Mouse (Mus musculus): Measurements from ENCODE around the gene Trim24. TPM values are rescaled to one million over a fixed set of nuclear protein-coding genes. Genes with fewer than 3 reads are reported as not detected.
"Not testable (repeated sequence)": the region's sequence is repeated elsewhere in the genome, so short reads cannot be mapped to it uniquely, and the experiment has no call there.

Gene Trim24
- polyA plus RNA-seq, 1 experiment from 2014 or later, result 18.9 TPM

DNA sequence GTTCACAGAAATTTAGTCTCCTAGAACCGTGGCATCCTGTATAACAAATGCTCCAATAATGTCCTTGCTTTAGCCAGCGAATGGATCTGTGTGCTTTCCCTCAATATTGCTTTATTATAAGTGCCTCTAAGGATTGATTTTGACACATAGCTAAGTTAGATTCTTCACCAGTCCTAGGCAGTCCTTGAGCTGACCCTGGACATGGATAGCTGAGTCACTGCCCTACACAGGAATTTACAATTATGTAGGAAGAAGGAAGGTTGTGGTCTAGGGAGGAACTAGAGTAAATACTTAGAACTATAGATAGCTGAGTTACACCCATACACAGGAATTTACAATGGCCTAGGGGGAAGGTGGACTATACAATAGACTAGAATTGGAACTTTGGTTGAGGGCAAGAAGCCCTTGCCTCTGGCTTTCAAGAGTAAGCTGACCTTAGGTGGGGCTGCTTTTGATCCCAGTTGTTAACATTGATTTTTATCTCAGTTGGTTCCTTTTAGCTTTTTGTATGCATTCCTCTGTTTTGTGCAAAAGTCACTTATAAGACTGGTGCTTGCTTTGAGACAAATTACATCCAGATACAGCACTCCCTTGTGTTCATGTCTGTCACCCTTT lies 33.6 kb upstream of the Trim24 start:
- H3K27me3 ChIP-seq (ENCODE audit: control insufficient read depth, insufficient read depth, low read length); H3K4me3 ChIP-seq (ENCODE audit: low read depth, low read length); H3K4me2 ChIP-seq; H3K9ac ChIP-seq (ENCODE audit: low read depth, low read length); H3K27ac ChIP-seq (ENCODE audit: low read depth, low read length); ATAC-seq (replicated peaks; ENCODE audit: insufficient number of reproducible peaks, low FRiP score, low TSS enrichment); H3K36me3 ChIP-seq (ENCODE audit: control insufficient read depth, insufficient read depth, low read length); H3K4me1 ChIP-seq (ENCODE audit: control insufficient read depth, insufficient read depth, low read length); H3K9me3 ChIP-seq (replicated peaks; ENCODE audit: control insufficient read depth, low read length): not testable (repeated sequence)
- WGBS (ENCODE audit: insufficient replicate concordance), result 81% methylated on average over 2 of the region's 2 CpGs

DNA sequence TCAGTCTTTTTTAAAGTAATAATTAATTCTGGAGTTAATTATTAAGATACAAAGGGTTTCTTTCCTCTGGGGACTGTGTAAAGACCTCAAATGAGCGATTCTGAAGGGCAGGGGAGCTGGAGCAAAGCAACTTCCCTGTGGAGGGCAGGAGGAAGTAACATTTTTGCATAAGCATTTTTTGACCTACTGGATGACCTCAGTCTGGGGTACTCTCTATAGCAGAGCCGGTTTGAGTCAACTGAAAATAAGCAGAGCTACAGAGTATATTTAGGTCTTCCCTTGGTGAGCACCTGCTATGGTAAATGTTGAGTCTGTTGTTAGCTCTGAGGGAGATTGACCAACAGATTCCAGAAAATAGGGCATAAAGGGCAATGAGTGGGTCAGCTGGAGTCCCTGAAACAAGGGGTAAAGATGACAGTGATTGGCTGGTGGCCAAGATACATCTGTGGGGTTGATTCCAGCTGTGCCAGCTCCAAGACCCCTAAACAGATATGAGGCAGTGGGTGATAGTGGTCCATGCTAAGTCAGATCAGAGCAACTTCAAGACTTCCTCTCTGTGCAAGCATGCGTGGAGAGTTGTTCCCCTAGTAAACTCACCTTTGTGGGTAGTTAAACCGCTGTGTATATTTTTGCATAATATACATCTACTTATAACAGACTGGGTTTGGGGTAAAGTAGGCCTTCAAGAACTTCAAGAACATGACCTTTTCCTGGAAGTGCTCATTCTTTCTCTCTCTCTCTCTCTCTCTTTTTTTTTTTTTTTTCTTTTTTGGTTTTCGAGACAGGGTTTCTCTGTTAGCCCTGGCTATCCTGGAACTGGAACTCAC lies 27.6 kb upstream of the Trim24 start:
- Histone ChIP-seq H3K4me3 (ENCODE audit: low read depth, low read length) (no peak overlapping the region), H3K27me3 (ENCODE audit: control insufficient read depth, insufficient read depth, low read length) (no peaks in the 10 kb centered on the region), H3K4me2 (no peak overlapping the region), H3K27ac (ENCODE audit: low read depth, low read length) (no peak overlapping the region), H3K9me3 (replicated peaks; ENCODE audit: control insufficient read depth, low read length) (no peaks in the 10 kb centered on the region), H3K36me3 (ENCODE audit: control insufficient read depth, insufficient read depth, low read length) (no peaks in the 10 kb centered on the region), H3K9ac (ENCODE audit: low read depth, low read length) (no peak overlapping the region), H3K4me1 (ENCODE audit: control insufficient read depth, insufficient read depth, low read length) (no peaks in the 10 kb centered on the region)
- ATAC-seq (replicated peaks; ENCODE audit: insufficient number of reproducible peaks, low FRiP score, low TSS enrichment), result no peak
- 74% methylated on average over 5 of the region's 5 CpGs for WGBS (ENCODE audit: insufficient replicate concordance)

DNA sequence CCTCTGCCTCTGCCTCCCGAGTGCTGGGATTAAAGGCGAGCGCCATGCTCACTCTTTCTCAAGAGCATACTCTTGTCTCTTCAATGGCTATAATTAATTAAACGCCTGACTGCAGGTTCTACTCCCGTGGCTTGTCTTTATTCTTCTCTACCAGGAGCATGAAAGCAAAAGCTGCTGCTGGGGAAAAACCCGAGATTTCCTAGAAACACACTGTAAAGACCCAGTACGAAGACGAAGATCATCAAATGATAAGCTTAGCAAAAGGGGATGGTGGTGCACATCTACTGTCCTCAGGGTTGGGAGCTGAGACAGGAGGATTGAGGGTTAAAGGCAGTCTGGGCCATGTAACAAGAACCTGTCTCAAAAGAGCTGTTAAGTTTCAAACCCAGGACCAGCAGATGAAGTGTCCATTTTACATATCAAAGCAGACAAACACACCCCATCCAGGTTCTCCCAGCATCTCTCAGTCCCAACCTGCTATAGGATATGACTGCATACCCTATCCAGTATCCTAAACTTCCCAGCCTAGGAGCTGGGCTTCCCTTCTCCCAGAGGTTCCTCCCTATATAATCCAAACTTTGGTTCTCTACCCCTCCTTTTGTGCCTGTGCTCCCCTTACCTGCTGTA lies 26.9 kb upstream of the Trim24 start:
- Histone ChIP-seq H3K9ac (ENCODE audit: low read depth, low read length) (no peak overlapping the region), H3K4me3 (ENCODE audit: low read depth, low read length) (no peak overlapping the region), H3K9me3 (replicated peaks; ENCODE audit: control insufficient read depth, low read length) (0 out of 2 replicates have a peak, but pooled peaks cover 5% of the 10 kb centered on the region), H3K36me3 (ENCODE audit: control insufficient read depth, insufficient read depth, low read length) (no peaks in the 10 kb centered on the region), H3K4me1 (ENCODE audit: control insufficient read depth, insufficient read depth, low read length) (no peaks in the 10 kb centered on the region), H3K27ac (ENCODE audit: low read depth, low read length) (no peak overlapping the region), H3K4me2 (no peak overlapping the region), H3K27me3 (ENCODE audit: control insufficient read depth, insufficient read depth, low read length) (no peaks in the 10 kb centered on the region)
- 87% methylated on average over 8 of the region's 8 CpGs for WGBS (ENCODE audit: insufficient replicate concordance)
- no peak for ATAC-seq (replicated peaks; ENCODE audit: insufficient number of reproducible peaks, low FRiP score, low TSS enrichment)

DNA sequence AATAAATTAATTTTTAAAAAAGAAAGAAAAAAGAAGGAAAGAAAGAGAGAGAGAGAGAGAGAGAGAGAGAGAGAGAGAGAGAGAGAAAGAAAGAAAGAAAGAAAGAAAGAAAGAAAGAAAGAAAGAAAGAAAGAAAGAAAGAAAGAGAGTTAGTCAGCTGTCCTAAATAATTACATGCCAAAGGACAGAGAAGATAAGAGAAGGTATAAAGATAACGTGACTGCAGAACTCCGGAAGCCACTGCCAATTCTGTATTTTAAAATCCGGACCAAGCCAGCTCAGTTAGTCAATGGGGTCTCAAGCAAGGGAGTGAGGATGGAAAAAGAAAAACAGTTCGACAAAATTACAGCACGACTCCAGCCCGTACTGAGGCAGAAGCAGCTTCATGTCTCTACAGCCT lies 25.7 kb upstream of the Trim24 start:
- not testable (repeated sequence) for ATAC-seq (replicated peaks; ENCODE audit: insufficient number of reproducible peaks, low FRiP score, low TSS enrichment); H3K9me3 ChIP-seq (replicated peaks; ENCODE audit: control insufficient read depth, low read length); H3K27me3 ChIP-seq (ENCODE audit: control insufficient read depth, insufficient read depth, low read length); H3K9ac ChIP-seq (ENCODE audit: low read depth, low read length); H3K4me1 ChIP-seq (ENCODE audit: control insufficient read depth, insufficient read depth, low read length); H3K4me2 ChIP-seq; H3K36me3 ChIP-seq (ENCODE audit: control insufficient read depth, insufficient read depth, low read length); H3K4me3 ChIP-seq (ENCODE audit: low read depth, low read length); H3K27ac ChIP-seq (ENCODE audit: low read depth, low read length)
- WGBS (ENCODE audit: insufficient replicate concordance), result 60% methylated on average over 6 of the region's 6 CpGs

DNA sequence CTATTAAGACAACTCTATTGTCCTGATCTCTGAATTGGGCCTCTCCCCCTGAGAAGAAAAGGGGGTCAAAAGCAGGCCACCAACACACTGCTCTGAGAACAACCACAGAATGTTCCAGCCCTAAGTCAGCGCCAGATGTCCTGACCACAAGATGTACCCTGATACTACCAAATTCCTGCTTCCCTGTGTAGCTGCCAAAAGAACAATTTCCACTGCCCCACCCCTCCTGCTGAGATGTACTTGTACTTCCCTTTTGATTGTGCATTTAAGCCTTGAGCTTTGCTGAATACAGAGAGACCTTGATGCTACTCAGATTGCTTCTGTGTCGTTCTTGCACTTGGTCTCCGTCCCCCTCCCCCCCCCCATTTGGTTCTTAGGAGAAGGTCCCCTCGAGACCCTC lies 23.1 kb upstream of the Trim24 start:
- not testable (repeated sequence) for ATAC-seq (replicated peaks; ENCODE audit: insufficient number of reproducible peaks, low FRiP score, low TSS enrichment); H3K9ac ChIP-seq (ENCODE audit: low read depth, low read length); H3K4me1 ChIP-seq (ENCODE audit: control insufficient read depth, insufficient read depth, low read length); H3K4me3 ChIP-seq (ENCODE audit: low read depth, low read length); H3K27me3 ChIP-seq (ENCODE audit: control insufficient read depth, insufficient read depth, low read length); H3K4me2 ChIP-seq; H3K36me3 ChIP-seq (ENCODE audit: control insufficient read depth, insufficient read depth, low read length); H3K9me3 ChIP-seq (replicated peaks; ENCODE audit: control insufficient read depth, low read length); H3K27ac ChIP-seq (ENCODE audit: low read depth, low read length)
- 80% methylated on average over 4 of the region's 4 CpGs for WGBS (ENCODE audit: insufficient replicate concordance)

DNA sequence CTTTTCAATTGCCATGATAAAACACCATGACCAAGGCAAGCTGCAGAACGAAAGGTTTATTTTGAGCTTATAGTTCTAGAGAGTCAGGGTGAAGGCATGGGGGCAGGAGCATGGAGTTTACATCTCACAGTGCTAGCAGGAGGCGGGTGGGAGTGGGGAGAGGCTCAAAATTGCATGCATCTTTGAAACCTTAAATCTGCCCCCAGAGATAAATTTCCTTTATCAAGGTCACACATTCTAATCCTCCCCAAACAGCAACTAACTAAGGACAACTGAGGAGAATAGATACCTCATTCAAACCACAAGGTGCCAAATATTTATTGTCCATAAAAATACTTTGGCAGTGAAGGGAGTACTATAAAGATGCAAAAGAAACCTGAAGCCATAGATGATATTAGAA lies 19.3 kb upstream of the Trim24 start:
- Histone ChIP-seq H3K9ac (ENCODE audit: low read depth, low read length) (no peak overlapping the region), H3K4me3 (ENCODE audit: low read depth, low read length) (no peak overlapping the region), H3K27ac (ENCODE audit: low read depth, low read length) (no peak overlapping the region), H3K27me3 (ENCODE audit: control insufficient read depth, insufficient read depth, low read length) (no peaks in the 10 kb centered on the region), H3K36me3 (ENCODE audit: control insufficient read depth, insufficient read depth, low read length) (no peaks in the 10 kb centered on the region), H3K4me1 (ENCODE audit: control insufficient read depth, insufficient read depth, low read length) (no peaks in the 10 kb centered on the region), H3K9me3 (replicated peaks; ENCODE audit: control insufficient read depth, low read length) (0 out of 2 replicates have a peak, but pooled peaks cover 5% of the 10 kb centered on the region), H3K4me2 (no peak overlapping the region)
- ATAC-seq (replicated peaks; ENCODE audit: insufficient number of reproducible peaks, low FRiP score, low TSS enrichment), result no peak
- WGBS (ENCODE audit: insufficient replicate concordance), result 64% methylated on average over 2 of the region's 2 CpGs

DNA sequence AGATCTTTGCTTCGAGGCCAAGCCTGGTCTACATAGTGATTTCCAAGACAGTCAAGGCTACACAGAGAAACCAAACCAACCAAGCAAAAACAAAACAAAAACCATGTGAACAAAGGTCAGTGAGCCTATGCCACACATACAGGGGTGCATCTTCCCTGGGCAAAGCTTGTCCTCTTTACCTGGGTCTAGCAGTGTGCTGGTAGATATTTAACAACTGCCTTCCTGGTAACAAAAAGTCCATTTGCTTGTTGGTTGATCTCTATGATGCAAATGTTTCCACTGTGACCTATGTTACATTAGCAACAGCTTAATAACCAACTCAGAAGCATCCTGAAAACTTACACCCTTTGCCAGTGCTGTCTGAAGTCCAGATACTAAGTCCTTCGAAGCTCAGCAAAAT lies 17.3 kb upstream of the Trim24 start:
- Histone ChIP-seq H3K36me3 (ENCODE audit: control insufficient read depth, insufficient read depth, low read length) (no peaks in the 10 kb centered on the region), H3K4me2 (no peak overlapping the region), H3K27me3 (ENCODE audit: control insufficient read depth, insufficient read depth, low read length) (no peaks in the 10 kb centered on the region), H3K9me3 (replicated peaks; ENCODE audit: control insufficient read depth, low read length) (0 out of 2 replicates have a peak, but pooled peaks cover 3% of the 10 kb centered on the region), H3K27ac (ENCODE audit: low read depth, low read length) (no peak overlapping the region), H3K9ac (ENCODE audit: low read depth, low read length) (no peak overlapping the region), H3K4me1 (ENCODE audit: control insufficient read depth, insufficient read depth, low read length) (no peaks in the 10 kb centered on the region), H3K4me3 (ENCODE audit: low read depth, low read length) (no peak overlapping the region)
- 90% methylated on average over 2 of the region's 2 CpGs for WGBS (ENCODE audit: insufficient replicate concordance)
- no peak for ATAC-seq (replicated peaks; ENCODE audit: insufficient number of reproducible peaks, low FRiP score, low TSS enrichment)

DNA sequence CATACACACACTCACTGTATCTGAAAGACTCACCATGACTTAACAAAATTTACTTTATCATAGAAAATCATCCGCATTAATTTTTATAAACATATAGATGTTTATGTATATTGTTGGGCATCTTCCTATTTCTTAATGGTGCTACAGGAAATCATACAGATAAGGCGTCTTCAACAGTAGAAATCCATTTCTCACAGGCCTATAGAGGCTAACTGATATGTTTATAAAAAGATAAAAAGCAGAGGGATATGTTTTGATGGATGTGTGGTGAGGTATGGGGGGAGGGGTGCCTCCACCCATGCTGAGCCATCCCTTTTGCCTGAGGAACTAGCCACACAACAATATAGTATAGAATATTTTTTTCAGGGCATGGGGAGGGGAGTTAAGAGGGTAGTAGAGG lies 15.2 kb upstream of the Trim24 start:
- Histone ChIP-seq H3K9me3 (replicated peaks; ENCODE audit: control insufficient read depth, low read length) (no peaks in the 10 kb centered on the region), H3K27me3 (ENCODE audit: control insufficient read depth, insufficient read depth, low read length) (no peaks in the 10 kb centered on the region), H3K36me3 (ENCODE audit: control insufficient read depth, insufficient read depth, low read length) (no peaks in the 10 kb centered on the region), H3K4me2 (no peak overlapping the region), H3K4me1 (ENCODE audit: control insufficient read depth, insufficient read depth, low read length) (no peaks in the 10 kb centered on the region), H3K9ac (ENCODE audit: low read depth, low read length) (no peak overlapping the region), H3K4me3 (ENCODE audit: low read depth, low read length) (no peak overlapping the region), H3K27ac (ENCODE audit: low read depth, low read length) (no peak overlapping the region)
- ATAC-seq (replicated peaks; ENCODE audit: insufficient number of reproducible peaks, low FRiP score, low TSS enrichment), result no peak
- 74% methylated on average over 2 of the region's 2 CpGs for WGBS (ENCODE audit: insufficient replicate concordance)
